Mouse (Mus musculus) bone marrow macrophage, adult 2 months (primary cell): Measurements from ENCODE around the gene Bspry.

Experiments
- CTCF ChIP-seq: IDR thresholded peaks from 2 replicates; pipeline ENCODE4 v1.5.1; 2012; ENCODE audit warnings: low read depth, mild to moderate bottlenecking, low read length, moderate library complexity
- POLR2A ChIP-seq: IDR thresholded peaks from 2 replicates; pipeline ENCODE4 v1.6.1; 2012; ENCODE audit warnings: mild to moderate bottlenecking, low read depth, low read length, borderline replicate concordance

- no peak for TF ChIP-seq CTCF
- no peak for TF ChIP-seq POLR2A
These were observed 39.3 kb upstream of the Bspry start for GRCm38 (mm10) chr4:62440544-62440943.
